Mouse (Mus musculus) CH12.LX (cell line): ENCODE results near the gene Zfp280d.

Experiments used
- CTCF ChIP-seq, 2 experiments: IDR thresholded peaks in 1 of 2; conservative IDR thresholded peaks in 1 of 2; 2 replicates each; pipeline ENCODE4 v1.5.1; 2011 to 2012; ENCODE audit warnings: low read depth in 2 of 2, low read length in 2 of 2, improper control_type of control experiment in 1 of 2, inconsistent platforms in 1 of 2, mild to moderate bottlenecking in 1 of 2, moderate library complexity in 1 of 2
- ELF1 ChIP-seq: IDR thresholded peaks from 2 replicates; pipeline ENCODE4 v1.6.1; 2014; ENCODE audit warnings: low read depth, mild to moderate bottlenecking, inconsistent platforms, low read length, improper control_type of control experiment

DNA sequence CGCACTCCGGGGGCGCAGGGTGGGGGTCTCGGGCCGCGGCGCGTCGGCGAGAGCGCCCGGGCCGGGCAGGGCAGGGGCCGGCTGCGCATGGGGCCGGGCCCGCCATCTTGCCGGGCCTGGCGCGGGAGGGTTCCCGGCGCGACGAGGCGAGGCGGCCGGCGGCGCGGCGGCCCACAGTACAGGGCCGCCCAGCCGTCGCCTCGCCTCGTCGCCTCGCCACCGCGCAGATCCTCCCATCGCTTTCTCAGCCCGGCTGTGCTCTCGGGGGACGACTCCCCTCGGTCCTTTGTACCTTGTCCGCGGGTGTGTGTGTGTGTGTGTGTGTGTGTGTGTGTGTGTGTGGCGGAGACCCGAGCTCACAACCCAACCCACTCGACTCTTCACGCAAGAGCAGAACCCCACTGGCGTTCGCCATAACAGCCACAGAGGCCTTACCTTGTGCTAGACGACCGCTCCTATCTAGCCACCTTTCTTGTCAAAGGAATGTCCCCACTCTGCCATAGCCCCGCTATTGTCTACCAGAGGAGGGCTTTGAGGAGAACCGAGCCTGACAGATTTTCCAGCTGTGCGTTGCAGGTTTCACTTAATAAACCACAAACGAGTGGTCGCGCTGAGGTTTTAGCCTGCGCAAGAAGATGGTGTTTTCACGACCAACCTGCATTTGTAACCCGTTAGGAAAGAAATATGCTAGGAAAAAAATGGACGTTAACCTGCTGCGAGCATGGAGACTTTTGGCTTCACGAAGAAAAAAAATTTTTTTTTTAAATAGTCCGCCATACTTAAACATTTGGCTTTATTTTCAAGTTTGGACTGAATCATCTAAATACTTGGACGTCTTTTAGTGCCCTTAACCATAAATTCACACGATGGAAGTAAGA lies 680 bp downstream of the Zfp280d start:
- no peak for TF ChIP-seq CTCF (conservative IDR thresholded peaks at IDR 0.05 in 1 of 2, IDR thresholded peaks at IDR 0.05 in 1 of 2; ENCODE audit: low read depth in 2 of 2, low read length in 2 of 2)
- TF ChIP-seq ELF1: no peak
